Mouse (Mus musculus): ENCODE measurements around the gene Cic.

- TF ChIP-seq CTCF (IDR thresholded peaks at IDR 0.05; ENCODE audit: low read depth, low read length) (no peak), POLR2A (IDR thresholded peaks at IDR 0.05; ENCODE audit: insufficient read depth, low read length) (no peak)
These were observed 39.8 kb upstream of the Cic start for GRCm38 (mm10) chr7:25227523-25228300.
